Mouse (Mus musculus) spleen, postnatal 4 days (tissue): ENCODE data around the gene Ddx27.
"Not testable (repeated sequence)": the region's sequence is repeated elsewhere in the genome, so short reads cannot be mapped to it uniquely, and the experiment has no call there.

ENCODE experiments used
- DNase-seq, 2 experiments: peaks; one replicate each; pipeline ENCODE4 v3.0.0; 2022; ENCODE audit warnings: low spot score in 2 of 2

Ddx27 gene

GRCm38 (mm10) chr2:167014702-167015381 lies at the start of gene Ddx27:
Gene Ddx27, plus strand, starts transcription at chr2:167015193.
- peak; percentile 90 to 96 for DNase-seq

GRCm38 (mm10) chr2:166973153-166973552 lies 41.8 kb upstream of the Ddx27 start:
- no peak for DNase-seq

DNA sequence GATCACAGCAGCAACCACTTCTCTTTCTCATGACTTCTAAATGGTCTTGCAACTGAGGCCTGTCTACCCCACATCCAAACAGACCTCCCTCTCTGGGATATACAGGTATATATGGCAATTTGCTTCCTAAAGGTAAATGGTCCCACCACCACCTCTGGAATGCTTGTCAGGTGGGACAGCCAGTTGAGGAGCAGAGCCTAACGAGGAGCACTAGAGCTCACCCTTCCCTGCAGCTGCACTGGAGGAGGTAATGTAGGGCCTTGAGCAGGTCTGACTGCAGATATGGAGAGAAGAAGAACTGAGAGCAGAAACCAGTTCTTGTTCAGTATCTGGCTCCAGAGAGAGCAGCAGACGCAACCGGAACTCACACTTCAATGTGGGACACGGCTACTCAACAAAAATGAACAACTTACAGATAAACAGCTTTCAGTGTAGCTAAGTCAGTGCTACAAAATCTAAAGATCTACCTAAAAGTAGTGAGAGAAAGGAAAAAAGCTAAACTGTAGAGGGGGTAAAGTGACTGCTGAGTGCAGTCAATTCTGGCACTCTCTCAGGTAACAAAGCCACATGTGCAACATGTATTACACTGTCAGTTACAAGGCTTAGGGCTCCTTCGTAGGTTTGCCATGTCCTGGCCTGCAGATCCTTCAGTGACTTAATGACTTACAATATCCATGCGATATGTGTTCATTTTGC lies 40.7 kb upstream of the Ddx27 start:
- no peak for DNase-seq

GRCm38 (mm10) chr2:166976356-166976755 lies 38.6 kb upstream of the Ddx27 start:
- DNase-seq = peak in 1 of 2 experiments; percentile 22

DNA sequence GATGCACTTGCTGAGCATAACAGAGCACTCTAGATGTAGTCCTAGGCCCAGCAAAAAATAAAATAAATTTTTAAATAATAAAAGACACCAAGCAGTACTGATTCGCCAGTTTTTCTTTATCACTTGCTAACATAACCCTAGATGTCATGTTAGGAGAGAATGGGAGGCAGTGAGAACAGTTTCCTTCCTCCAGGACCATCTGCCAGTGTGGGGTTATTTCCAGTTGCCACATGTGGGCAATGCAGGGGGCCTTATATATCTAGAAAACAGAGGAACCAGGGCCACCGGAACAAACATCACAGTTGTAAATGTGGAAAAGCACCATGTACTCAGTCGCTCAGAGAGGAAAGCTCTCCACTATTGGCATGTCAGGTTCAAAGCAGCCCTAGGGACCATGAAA lies 37.5 kb upstream of the Ddx27 start:
- no peak for DNase-seq

GRCm38 (mm10) chr2:166980161-166980560 lies 34.8 kb upstream of the Ddx27 start:
- no peak for DNase-seq

GRCm38 (mm10) chr2:166983351-166983894 lies 31.6 kb upstream of the Ddx27 start:
- DNase-seq = no peak

DNA sequence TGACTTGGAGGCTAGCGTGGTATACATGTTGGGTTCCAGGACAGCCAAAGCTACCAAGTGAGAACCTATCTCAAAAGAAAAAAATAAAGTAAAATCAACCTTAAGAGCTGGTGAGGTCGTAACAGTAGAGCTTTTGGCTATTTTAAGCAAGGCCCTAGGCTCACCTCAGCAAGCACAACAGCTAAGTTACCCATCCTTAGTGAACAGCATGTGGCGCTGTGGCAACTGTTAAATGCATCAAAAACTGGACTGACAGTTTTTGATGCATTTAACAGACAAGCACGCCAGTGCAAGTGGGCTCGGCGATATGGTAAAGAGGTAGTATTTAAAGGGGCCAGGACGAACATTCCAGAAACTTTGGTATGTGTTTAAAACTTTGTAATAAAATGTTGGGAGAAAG lies 24.1 kb upstream of the Ddx27 start:
- peak in 1 of 2 experiments; percentile 53 for DNase-seq

GRCm38 (mm10) chr2:166991945-166992344 lies 23.0 kb upstream of the Ddx27 start:
- DNase-seq = no peak

- DNase-seq = peak; percentile 53 to 78
These were observed 19.8 kb upstream of the Ddx27 start for GRCm38 (mm10) chr2:166995021-166995795.

DNA sequence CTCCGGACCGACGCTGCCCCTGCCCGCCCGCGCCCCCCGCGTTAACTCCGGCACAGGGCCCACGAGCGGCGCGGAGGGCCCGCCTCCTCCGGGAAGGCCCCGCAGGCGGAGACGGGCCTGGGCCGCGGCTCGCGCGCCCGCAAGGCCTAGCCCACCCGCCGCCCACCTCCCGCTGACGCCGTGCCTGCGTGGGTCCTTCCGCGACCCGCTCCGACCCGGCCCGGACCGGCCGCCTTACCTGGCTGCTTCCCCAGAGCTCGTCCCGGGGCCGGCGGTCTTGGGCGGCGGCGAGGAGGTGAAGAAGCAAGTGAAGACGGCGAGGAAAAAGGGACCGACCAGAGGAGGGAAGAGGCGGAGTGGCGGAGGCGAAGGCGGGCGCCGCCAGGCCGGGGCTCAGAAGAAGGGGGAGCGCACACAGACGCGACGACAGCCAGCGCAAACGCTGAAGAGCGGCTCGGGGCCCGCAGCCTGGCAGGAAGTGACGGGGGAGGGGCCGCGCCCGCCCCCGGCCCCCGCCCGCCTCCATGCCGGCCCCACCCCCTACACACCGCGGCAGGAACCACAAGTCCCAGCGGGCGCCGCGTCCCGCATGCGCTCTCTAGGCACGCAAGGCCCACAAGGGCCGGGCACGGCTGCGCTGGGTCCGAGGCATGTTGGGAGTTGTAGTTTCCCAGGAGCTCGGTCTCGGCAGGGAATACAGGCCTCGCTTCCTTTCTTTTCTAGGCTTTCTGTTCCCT lies 19.0 kb upstream of the Ddx27 start, which contains the start of gene Stau1:
TSS of gene Stau1 (minus strand) at position 504 of the 737 bp plus-strand sequence.
- peak; percentile 93 to 96 for DNase-seq

GRCm38 (mm10) chr2:166996533-166996894 lies 18.5 kb upstream of the Ddx27 start:
- no peak for DNase-seq

DNA sequence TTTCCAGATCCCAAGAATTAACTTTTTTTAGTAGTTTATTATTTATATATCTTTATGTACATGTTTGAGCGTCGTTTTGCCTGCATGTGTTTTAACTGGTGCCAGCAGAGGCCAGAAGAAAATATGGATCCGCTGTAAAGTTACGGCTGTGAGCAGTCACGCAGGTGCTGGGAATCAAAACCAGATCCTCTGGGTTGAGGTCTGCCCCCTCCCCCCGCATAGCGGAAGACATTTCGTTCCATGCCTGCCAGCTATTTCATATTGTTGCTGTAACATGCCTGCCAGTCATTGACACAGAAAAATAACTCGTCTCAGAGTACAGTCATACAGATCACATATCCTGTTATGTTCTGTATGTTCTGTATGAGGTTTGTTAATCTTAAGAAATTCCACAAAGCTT lies 13.5 kb upstream of the Ddx27 start:
- DNase-seq = no peak

DNA sequence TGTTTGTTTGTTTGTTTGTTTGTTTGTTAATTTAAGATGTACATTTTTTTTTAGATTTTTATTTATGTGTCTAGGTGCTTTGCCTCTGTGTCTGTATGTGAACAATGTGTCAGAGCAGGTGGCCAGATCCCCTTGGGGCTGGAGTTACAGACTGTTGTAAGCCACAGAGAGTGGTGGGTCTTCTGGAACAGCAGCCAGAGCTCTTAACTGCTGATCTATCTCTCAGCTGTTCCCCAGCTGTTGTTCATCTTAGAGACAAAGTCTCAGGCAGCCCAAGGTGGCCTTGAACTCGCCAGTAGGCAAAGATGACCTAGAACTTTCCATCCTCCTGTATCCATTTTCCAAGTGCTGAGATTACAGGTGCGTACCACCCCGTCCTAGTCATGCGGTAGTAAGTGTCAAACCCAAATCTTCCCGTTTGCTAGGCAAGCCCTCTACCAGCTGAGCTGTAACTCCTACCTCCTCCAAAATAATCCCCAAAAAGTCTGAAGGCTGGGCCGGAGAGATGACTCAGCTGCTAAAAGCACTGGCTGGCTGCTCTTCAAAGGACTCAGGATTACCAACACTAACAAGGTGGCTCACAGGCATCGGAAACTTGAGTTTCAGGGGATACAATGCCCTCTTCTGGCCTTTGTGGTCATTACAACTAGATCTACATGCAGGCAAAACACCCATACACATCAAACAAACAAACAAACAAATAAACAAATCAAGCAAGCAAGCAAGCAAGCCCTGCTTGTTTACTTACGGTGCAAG lies 10.7 kb upstream of the Ddx27 start:
- DNase-seq = peak; percentile 68 to 77

DNA sequence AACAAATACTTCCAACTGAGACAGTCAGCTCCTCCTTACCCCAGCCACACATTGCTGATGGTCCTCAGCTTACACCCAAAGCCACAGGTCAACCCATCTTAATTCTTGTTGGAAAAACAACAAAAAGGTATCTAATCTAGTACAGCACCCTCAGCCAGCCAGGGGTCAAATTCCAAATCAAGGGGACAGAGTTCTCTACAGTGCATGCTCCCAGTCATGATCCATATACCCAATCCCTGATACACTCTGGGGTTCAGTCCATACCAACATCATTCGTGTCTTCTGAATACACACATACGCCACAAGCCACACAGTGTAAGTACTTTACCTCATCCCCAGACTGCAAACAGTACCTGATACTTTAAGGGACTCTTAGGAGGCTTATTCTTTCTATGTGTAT lies 8.6 kb upstream of the Ddx27 start:
- no peak for DNase-seq

- no peak for DNase-seq
These were observed 7.9 kb upstream of the Ddx27 start for GRCm38 (mm10) chr2:167007001-167007491.

DNA sequence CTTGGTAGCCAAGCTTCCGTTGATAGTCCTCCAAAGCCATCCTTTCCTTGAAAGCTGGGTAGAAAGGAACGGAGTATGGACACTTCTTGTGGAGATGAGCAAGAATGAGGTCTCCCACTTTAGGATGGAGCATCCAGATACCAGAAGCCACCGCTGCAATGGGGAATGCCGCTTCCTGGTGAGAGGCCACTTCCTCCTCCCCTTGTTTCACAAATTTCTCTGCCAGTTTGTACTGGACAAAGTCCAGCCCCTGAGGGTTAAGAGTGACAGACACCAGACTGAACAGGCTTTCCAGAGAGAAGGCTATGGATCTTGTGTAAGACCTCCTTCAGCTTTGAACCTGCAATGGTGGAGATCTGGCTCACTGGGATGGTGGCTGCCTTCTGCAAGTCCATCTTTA lies 7.4 kb upstream of the Ddx27 start:
- not testable (repeated sequence) for DNase-seq

DNA sequence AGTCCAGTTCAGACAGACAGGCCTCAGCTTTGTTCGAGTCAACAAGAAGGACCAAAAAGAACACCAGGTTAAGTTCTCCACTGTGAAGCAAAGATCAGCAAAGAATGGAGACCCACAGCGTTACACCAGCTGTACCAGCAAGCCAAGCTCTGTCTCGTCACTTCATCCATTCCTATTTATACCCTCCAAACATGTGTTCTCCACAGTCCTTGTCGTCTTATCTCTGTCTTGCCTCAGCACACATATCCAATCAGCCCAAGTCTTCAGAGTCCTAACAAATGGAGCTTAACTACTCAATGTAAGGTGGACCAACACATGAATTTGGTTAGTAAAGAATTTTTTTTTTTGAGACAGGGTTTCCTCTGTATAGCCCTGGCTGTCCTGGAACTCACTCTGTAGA lies 5.5 kb upstream of the Ddx27 start:
- DNase-seq = no peak

DNA sequence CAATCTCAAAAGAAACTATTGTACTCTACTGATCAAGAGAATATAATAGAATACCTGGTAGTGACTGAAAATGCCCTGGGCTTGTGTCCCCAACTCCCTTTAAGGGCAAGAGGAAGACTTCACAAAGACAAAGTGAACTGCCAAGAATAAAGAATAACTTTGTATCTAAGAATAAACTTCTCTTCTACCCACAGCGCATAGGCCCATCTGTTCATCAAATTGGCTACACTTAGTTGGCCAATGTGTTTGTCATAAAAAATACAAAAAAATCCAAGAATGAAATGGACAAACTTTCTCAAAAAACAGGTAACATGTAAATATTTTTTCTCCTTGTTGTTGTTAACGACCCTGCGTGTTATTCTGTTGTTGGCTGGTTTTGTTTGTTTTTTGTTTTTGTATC lies 4.4 kb upstream of the Ddx27 start:
- no peak for DNase-seq

GRCm38 (mm10) chr2:167015382-167015718 lies 357 bp downstream of the Ddx27 start:
- no peak for DNase-seq

GRCm38 (mm10) chr2:167019396-167019795 lies 4.4 kb downstream of the Ddx27 start:
- DNase-seq = peak in 1 of 2 experiments; percentile 42
